Mouse (Mus musculus): ENCODE measurements around the gene Gm48551.

Gm48551 gene

DNA sequence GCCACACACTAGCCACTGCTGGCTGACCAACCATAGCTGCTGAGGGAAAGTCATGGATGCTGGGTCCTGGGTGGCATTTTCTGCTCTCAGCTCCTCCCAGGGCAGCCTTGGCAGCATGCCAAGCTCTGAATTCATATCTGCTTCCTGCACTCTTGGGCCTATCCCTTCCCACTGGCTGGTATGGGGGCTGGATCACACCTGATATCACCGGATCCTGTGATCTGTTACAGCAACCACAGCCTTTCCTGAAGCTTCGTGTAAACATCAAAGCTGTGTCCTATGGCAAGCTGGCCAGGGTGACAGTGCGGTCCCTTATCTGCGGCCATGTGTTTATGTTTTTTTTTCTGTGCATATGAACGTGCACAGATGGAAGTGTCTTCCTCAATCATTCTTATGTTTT is 2.2 kb upstream of the Gm48551 start:
- in situ Hi-C loops (cut with MboI, MseI) = no loop called here

DNA sequence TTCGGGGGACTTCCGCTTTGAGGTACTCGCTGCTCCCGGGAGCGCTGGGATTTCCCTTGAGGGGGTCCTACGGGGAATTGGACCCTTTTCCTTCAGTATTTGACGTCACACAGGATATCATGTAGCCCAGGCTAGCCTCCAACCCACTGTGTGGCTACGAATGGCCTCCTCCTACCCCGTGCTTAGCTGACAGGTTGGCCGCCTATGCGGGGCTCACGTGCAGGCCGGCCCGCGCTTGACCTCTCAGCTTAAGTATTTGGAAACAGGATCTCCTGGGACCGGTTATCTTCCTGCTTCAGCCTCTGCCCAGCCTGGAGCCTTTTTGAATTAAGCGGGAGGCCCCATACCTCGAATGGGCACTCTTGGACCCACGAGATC is 328 bp downstream of the Gm48551 start:
- in situ Hi-C loops (cut with MboI, MseI) = no loop called here

DNA sequence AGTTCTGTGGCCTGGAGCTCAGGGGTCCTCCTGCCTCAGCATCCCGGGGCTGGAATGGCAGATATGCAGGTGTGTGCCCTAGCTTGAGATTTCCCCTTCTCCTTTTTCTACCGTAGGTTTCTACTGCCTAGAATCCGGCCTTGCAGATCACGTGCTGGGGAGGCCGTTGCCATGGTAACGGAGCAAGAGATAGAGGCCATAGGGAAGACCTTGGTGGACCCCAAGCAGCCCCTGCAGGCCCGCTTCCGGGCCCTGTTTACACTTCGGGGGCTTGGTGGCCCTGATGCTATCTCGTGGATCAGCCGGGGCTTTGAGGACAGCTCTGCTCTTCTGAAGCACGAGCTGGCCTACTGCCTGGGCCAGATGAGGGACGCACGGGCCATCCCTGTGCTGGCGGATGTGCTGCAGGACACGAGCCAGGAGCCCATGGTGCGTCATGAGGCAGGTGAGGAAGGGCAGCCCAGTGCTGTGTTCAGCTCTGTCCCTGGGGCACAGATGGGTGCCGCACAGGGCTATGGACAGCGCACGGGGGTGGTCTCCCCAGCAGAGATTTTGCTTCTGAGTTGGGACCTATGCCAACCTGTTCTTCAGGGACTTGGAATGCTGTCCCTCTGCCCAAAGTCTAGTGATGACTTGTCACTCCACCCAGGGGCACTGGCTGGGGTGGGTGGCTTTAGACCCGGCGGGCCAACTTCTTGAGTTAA is 1.5 kb downstream of the Gm48551 start:
- in situ Hi-C loops (cut with MboI, MseI) = no loop called here

DNA sequence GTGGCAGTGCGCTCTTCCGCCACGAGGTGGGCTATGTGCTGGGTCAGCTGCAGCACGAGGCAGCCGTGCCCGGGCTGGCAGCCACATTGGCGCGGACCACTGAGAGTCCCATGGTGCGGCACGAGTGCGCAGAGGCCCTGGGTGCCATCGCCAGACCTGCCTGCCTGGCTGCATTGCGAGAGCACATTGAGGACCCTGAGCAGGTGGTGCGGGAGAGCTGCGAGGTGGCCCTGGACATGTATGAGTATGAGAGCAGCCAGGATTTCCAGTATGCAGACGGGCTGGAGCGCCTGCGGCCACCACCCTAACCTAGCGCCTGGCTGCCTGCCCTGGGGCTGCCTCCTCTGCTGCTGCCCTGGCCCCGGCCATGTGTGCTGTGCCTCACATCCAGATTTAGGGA is 3.5 kb downstream of the Gm48551 start:
- in situ Hi-C loops (cut with MboI, MseI) = no loop called here

DNA sequence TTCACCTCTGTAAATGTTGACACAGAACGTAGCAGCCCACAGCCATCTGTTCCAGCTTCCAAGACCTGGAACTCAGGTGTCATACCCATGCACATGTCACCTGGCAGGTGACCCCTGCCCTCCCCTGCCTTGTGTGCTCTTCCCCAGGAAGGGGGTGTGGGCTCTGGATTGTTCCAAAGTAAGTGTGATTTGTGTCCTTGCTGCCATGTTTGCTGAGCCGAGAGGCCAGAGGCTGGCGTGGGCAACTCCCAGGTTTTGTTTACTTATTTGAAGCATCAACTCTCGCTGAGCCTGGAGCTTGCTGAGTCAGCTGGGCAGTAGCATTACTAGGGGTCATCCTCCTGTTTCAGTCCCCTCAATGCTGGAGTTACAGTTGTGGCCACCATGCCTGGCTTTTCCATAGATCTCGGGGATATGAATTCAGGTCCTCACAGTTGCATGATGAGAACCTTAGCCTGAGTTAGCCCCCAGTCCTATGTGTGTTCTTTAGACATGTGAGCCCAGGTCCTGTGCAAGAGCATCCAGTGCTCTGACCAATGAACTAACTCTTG is 4.3 kb downstream of the Gm48551 start, which contains the start of gene Gm48552:
Gene Gm48552 (plus strand): TSS at position 501 of the 551 bp plus-strand sequence.
- in situ Hi-C loops (cut with MboI, MseI) = no loop called here

DNA sequence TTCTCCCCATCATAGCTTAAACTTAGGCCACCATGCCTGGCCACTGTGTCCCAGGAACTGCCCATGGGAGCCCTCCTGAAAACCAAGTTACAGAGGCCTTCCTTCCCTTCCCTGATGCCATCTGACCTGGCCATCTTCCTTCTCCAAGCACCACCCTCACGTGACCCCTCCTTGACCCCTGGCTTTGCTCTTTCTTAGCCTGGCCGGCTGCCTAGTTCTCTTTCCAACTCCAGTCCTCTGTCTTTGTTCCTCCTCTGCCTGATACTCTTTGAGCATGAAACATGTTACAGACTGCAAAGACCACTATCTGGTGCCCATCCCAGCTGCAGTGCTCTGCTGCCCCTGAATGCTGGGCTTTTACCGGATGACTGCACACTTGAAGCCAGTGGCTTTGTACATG is 5.1 kb downstream of the Gm48551 start:
- in situ Hi-C loops (cut with MboI, MseI) = no loop called here

DNA sequence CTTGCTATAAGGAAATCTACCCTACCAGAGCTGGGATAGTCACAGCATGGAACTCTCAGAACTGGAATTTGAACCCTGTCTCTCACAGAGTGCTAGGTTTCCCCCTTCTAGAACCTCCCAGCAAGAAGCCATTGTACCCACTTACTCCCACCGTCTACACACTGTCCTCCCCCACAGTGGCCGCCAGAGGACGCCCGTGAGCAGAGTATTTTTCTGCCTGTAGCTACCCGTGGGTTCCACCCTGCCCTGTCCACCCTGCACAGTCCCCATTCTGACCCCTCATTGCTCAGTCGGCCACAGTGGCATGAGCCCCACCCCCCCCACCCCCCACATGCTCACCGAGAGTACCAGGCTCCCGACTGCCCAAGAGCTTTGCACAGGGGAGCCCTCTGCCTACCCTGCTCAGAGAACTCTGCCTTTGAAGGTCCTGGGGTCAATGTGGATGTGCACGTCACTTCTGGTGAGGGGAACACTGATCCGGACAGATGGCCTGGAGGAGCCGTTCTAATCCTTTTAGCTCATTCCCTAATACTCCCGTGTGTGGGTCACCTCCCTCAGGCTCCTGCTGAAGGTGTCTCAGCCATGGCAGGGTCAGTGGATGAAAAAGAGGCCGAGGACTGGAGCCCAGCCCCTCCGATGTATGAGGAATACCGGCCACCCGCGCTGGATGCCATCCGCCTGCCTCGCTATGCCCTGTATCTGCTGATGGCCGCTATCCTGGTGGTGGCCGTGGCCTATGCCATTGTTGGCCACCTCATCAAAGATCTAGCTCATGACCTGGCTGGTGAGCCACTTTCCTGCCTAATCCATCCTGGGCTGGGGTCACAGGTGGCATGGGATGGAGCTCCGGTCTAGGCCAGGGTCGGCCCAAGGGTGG is 5.8 kb downstream of the Gm48551 start:
- in situ Hi-C loops (cut with MboI, MseI) = loop anchor here (5.0 to 10.0 kb wide), 2 partner anchors 65 to 142 kb away; partner anchors contain the start of gene Nfic

DNA sequence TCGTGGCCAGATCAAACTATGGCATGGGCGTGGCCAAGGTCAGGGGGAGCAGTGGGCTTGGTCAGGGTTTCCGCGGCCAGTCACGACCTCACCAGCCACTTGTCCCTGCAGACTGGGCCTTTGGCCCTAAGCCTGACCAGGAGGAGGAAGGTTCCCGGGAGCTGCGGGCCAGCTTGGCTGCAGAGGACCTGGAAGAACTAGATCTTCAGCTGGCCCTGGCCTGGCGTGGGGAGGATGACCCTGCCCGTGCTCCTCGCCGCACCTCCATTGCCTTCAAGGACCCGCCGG is 6.4 kb downstream of the Gm48551 start:
- in situ Hi-C loops (cut with MboI, MseI) = loop anchor here (5.0 to 10.0 kb wide), 2 partner anchors 64 to 142 kb away; partner anchors contain the start of gene Nfic

DNA sequence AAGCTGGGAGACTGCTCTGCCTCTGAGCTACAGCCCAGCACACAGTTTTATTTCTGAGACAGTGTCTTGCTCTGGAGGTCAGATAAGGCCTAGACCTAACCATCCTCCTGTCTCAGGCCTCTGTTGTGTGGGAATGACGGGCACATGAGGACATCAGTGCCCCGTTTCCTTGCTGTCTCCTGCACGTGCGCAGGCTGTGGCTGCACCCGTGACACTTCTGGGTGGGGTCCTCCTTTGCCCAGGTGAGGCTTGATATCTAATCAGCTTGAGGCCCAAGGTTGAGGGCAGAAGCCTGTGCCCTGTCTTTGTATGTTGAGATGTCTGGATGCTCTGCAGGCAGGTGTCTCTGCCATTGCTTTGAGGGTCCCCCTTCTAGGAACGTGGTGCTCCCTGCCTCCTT is 8.0 kb downstream of the Gm48551 start:
- in situ Hi-C loops (cut with MboI, MseI) = loop anchor here (5.0 to 10.0 kb wide), 2 partner anchors 63 to 140 kb away; partner anchors contain the start of gene Nfic

DNA sequence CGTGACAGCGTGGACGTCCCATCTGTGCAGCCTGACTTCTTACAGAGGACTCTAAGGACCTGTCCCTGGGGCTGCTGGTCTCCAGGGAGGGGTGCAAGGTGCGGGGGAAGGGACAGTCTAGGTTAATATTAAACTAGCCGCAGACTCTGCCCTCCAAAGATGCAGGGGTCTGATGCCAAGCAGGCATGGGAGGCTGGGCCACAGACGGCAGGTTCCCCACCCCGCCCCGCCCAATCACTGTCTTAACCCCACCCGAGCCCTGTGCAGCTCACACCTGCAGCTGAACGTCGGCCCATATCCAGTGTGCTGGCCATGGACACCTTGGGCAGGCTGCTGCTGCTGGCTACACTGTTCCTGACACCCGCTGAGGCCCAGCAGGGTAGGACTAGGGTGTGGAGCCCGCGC is 8.5 kb downstream of the Gm48551 start, which contains the start of gene Smim24:
Gene Smim24 (plus strand): TSS at position 271 of the 405 bp plus-strand sequence.
- in situ Hi-C loops (cut with MboI, MseI) = loop anchor here (5.0 to 10.0 kb wide), 2 partner anchors 62 to 140 kb away; partner anchors contain the start of gene Nfic

DNA sequence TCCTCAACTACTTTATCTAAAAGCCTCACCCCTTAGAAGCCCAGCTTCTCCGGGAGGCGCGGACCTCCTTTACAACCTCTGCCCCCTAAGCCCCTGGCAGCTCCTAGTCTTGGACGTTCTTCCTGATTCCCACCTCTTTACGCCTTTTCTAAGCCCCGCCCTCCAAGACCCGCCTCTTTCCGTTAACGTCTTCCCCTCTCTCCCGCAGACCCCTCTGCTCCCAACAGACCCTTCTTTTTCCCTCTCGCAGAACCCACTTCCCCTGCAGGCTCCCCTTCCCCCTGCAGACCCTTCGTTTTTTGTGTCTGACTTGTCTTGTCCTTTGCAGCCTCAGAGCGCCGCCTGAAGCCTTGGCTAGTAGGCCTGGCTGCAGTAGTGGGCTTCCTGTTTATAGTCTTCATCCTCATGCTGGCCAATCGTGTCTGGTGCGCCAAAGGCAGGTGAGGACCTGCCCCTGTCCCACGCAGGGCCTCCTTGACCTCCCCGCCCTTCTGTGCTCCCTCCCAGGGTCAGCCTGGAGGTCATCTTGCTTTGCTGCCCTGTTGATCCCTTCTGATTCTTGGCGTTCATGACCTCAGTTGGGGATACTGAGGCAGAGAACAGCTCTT is 9.3 kb downstream of the Gm48551 start:
- in situ Hi-C loops (cut with MboI, MseI) = loop anchor here (5.0 to 10.0 kb wide), 2 partner anchors 61 to 139 kb away; partner anchors contain the start of gene Nfic

DNA sequence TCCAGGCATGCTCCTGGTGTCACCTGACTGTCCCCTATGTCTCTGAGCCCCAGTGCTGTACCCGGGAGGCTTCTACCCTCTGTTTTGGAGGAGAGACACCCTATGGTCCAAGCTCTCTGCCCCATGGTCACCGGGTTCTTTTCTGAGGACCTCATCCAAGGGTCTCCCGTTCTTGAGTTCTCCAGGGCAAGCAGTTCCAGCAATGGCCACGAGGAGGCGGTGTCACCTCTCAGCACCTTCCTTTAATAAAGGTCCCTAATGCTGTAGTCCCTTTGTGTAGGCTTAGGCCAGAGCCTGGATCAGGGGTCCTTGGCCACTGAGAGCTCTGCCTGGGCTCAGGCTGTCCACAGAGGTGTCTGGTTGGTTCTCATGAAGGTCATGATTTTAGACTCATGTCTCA is 10.9 kb downstream of the Gm48551 start:
- in situ Hi-C loops (cut with MboI, MseI) = loop anchor here (10.0 kb wide), 1 partner anchor 60 kb away; the partner anchor contains the start of gene Nfic

DNA sequence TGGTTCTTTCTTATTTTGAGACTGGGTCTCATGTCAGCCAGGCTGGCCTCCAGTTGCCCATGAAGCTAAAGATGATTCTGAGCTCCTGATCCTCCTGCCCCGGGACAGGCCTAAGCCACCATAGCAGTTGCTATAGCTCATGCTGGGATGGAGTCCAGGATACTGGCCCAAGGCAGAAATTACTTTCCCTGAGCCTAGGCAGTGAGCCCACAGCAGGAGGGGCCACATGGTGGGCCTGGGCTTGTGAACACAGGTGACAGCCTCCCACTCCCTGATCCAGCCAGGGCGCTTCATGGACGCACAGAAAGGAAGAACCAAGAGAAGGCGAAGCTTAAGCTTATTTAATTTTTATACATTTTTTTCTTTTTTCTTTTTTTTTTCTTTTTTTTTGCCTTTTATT is 11.6 kb downstream of the Gm48551 start:
- in situ Hi-C loops (cut with MboI, MseI) = loop anchor here (10.0 kb wide), 1 partner anchor 59 kb away; the partner anchor contains the start of gene Nfic

DNA sequence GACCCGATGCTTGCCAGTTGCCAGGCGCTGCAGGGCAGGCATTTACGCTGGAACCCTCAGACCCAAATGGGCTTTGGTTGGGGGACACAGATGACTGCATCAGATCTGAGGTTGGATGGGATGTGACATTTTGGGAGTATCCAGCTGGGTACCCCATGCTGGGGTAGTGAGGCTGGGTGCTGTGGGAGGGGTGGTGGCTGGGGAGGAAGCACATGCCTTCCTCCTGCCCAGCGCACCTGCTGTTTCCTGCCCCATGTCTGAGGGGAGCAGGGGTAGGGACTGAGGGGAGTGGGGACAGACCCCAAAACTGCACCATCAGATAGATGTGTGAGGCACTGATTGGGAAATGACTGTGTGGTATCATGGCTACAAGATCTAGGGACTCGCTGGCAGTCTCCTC is 12.5 kb downstream of the Gm48551 start:
- in situ Hi-C loops (cut with MboI, MseI) = loop anchor here (10.0 kb wide), 1 partner anchor 58 kb away; the partner anchor contains the start of gene Nfic

DNA sequence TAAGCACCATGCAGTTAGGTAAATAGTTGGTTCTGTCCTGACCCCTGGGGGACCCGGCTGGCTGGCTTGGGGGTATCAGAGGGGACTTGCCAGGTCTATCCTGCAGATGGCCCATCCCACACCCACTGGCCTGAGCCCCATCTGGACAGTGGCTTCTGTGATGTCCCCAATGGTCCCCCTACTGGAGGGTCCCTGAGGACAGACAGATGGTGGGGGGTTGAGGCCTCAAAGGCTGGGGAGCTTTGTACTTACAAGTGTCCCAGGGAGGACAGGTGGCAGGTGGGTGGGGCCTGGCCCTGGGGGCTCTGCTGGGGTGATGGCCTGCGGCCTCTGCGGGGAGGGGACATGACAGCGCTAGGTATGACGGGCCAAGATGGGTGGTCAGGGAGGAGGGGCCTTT is 15.0 kb downstream of the Gm48551 start:
- in situ Hi-C loops (cut with MboI, MseI) = loop anchor here (10.0 kb wide), 1 partner anchor 56 kb away; the partner anchor contains the start of gene Nfic

DNA sequence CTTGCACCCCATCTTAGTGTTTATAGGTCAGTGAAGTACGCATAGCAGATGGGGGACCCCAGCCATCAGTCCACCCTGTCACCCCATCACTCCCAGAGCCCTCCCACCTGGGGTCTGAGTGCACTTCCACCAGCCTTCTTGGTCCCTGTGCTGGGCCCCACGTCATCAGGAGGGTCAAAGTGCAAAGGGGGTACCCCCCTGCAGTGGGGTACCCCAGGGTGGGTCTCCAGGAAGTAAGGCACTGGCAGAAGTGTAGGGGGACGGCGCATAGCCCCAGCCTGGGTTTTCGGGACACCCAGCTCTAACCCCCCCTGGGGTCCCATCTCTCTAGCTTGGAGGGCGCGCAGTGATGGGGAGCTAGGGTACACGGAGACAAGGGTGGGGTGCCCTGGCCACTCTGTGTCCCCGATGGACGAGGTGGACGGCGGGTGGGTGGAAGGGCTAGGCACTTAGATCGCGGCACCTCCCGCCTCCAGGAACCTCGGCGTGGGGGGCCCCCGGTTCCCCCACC is 15.6 kb downstream of the Gm48551 start:
- in situ Hi-C loops (cut with MboI, MseI) = loop anchor here (10.0 kb wide), 1 partner anchor 55 kb away; the partner anchor contains the start of gene Nfic

DNA sequence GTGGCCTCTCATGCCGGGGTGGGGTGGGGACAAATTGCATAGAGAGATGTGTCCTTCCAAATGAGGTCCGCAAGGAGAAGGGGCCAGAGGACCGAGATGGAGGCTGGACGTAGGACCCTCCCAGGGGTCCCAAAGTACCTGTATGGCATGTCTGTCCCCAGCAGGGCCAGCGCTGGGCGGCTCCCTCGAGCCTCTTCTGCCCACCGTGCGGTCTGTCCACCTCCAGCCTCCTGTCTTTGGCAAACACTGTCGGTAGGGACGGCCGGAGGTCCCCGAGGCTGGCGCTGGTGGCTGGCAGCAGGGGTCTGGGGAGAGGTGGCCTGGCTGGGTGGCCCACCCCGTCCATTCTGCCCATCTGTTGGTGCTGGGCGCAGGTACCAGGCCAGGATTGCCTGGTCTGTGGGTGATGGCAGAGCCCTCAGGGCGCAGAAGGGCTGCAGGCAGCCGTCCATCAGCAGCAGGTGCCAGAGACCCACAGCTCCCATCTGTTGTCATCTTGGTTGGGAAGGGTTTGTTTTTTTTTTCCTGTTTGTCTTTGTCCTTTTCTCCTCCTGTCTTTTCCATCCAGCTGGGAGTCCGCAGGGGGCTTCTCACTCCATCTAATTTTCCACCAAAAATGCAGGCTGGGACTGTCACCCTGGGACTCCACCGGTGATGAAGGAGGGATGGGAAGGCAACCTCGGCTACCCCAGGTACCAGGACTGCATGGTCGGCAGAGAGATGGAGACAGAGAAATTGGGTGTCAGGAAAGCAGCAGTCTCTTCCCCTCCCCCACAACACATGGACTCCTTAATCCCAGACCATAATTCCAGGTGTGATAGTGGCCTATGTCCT is 16.3 kb downstream of the Gm48551 start:
- in situ Hi-C loops (cut with MboI, MseI) = no loop called here

DNA sequence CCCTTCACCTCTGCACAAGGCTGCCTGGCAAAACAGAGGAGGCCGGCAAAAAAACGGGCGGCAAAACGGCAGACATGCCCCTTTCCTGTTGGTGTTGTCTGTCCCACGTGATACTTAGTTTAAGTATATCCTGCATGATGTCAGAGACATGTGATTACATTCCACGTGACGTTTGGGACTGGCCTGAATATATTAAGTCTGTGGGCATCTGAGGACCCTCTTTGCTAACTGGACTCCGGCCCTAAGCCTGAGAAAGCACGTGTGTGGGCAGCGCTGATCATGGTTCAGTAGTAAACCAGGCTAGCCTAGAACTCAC is 16.9 kb downstream of the Gm48551 start:
- in situ Hi-C loops (cut with MboI, MseI) = no loop called here

DNA sequence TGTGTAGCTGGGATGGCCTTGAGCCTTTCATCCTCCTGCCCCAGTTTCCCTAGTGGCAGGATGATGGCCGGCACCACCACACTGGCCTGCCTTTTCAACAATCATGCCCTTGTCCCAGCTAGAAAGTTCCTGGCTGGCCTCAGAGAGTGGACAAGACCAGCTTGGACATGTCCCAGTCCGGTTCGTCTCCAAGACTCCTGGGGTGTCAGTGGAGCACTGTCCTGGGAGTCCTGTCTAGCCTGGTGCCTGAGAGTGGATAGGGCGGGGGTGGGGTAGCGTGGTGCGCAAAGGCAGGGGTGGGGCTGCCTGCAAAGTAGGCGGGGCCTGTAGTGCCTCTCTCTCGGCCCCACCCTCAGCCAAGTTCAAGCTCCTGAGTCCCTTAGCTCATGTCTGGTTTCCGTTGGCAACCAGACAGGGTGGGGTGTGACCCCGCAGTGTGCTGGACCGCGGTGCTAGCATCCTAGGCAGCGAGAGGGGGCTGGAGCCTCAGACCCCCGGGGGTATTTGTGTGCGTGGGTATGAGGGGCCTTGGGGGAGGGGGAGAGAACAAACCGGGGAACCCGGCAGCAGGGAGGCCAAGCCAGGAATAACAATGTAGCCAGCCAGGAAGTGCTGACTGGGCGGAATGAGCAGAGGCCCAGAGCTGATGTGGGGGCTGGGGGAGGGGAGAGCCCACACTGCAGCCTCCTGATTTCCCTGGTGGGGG is 17.4 kb downstream of the Gm48551 start:
- in situ Hi-C loops (cut with MboI, MseI) = no loop called here

DNA sequence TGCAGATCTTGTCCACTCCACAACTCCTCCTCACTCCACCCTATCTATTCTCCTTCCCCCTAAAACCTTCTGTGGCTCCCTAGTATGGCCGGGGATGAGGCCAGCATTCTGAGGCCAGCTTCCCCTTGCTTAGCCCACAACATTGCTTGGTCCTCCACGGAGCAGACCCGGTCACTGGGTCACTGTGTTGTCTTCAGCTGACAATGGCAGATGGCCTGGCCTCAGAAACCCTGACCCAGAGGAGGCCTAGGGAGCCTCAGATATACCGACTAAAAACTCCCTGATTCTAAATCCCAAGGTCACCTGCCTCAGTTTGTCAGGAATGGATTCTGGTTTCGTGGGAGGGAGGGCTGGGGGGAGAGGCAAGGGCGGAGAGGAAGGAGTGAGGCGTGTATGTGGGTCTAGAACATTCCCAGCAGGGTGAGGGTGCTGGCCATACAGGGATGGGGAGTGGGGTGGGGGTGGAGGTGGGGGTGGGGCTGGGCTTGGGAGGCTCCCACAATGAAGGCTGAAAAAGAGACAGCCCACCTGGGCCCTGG is 18.0 kb downstream of the Gm48551 start:
- in situ Hi-C loops (cut with MboI, MseI) = no loop called here

All from T-helper 1 cell (primary cell).